Mouse (Mus musculus) heart, postnatal 0 days (tissue): Measurements from ENCODE around the gene Nxph4. TPM values are rescaled to one million over a fixed set of nuclear protein-coding genes. Genes with fewer than 3 reads are reported as not detected.

ENCODE experiments used
- ATAC-seq: fragments of 200-750 bp; cut with Nextera tagmentation; 2 replicates; pipeline ENCODE4 v1.8.0; 2017; ENCODE audit warnings: low read depth, moderate number of reproducible peaks, moderate library complexity; ENCODE audit not compliant: insufficient read depth
- DNase-seq: peaks from one replicate; pipeline ENCODE4 v3.0.0-alpha.2; 2016; ENCODE audit warnings: low spot score
- H3K27ac ChIP-seq: fragments of 300-500 bp; sonication (generic); 2 replicates; pipeline ENCODE4 v1.5.1; 2014; ENCODE audit warnings: low read depth, mild to moderate bottlenecking
- H3K27me3 ChIP-seq: fragments of 300-500 bp; sonication (generic); 2 replicates; pipeline ENCODE4 v1.6.1; 2014; ENCODE audit warnings: low read length, mixed read lengths; ENCODE audit not compliant: control insufficient read depth, insufficient read depth
- H3K36me3 ChIP-seq: fragments of 300-500 bp; sonication (generic); replicated peaks from 2 replicates; pipeline ENCODE4 v1.6.1; 2014; ENCODE audit warnings: low read length, mixed read lengths; ENCODE audit not compliant: control insufficient read depth, insufficient read depth
- H3K4me1 ChIP-seq: fragments of 300-500 bp; sonication (generic); 2 replicates; pipeline ENCODE4 v1.6.1; 2014; ENCODE audit warnings: antibody characterized with exemption; ENCODE audit not compliant: control insufficient read depth, insufficient read depth
- H3K4me2 ChIP-seq: fragments of 300-500 bp; sonication (generic); 2 replicates; pipeline ENCODE4 v1.6.1; 2014; ENCODE audit warnings: low read depth, mild to moderate bottlenecking, low read length, moderate library complexity
- H3K4me3 ChIP-seq: fragments of 300-500 bp; sonication (generic); 2 replicates; pipeline ENCODE4 v1.5.1; 2014; ENCODE audit warnings: low read depth, low read length
- H3K9ac ChIP-seq: fragments of 300-500 bp; sonication (generic); replicated peaks from 2 replicates; pipeline ENCODE4 v1.6.1; 2014; ENCODE audit warnings: low read depth, low read length, mixed read lengths
- H3K9me3 ChIP-seq: fragments of 300-500 bp; sonication (generic); replicated peaks from 2 replicates; pipeline ENCODE4 v1.6.1; 2016; ENCODE audit warnings: low read length; ENCODE audit not compliant: control insufficient read depth
- CTCF ChIP-seq: IDR thresholded peaks from 2 replicates; pipeline ENCODE4 v1.5.1; 2016; ENCODE audit warnings: antibody characterized with exemption, control low read depth, low read depth
- EP300 ChIP-seq: IDR thresholded peaks from 2 replicates; pipeline ENCODE4 v1.6.1; 2016; ENCODE audit warnings: antibody characterized with exemption, low read depth
- WGBS: fragments of 180-500 bp; shearing (Covaris S2); extraction: QIAGEN DNeasy Blood & Tissue Kit; methylation state at CpG from one replicate; pipeline ENCODE4 v1.1.7; 2014; 5-methylcytosine and 5-hydroxymethylcytosine counted together
- polyA plus RNA-seq: library from polyadenylated mRNA; unstranded; fragments of >200 nt; fragmentation: Nextera tagmentation; extraction: Ambion mirVana; gene quantifications from 2 replicates; pipeline ENCODE4 v1.2.1, GENCODE M21; 2015
- total RNA-seq: library from RNA; depleted of rRNA; stranded (reverse); fragments of >200 nt; gene quantifications from 2 replicates; pipeline ENCODE4 v1.2.3, GENCODE M21; 2014; ENCODE audit warnings: low replicate concordance

The Nxph4 gene
- total and polyA plus RNA-seq, 2 experiments from 2014 or later, result 0.41 TPM; not detected in 1

GRCm38 (mm10) chr10:127496156-127496555 is 38.2 kb downstream of the Nxph4 start:
- Histone ChIP-seq H3K4me1 (no peaks in the 10 kb centered on the region), H3K36me3 (peaks cover 85% of the 10 kb centered on the region), H3K9ac (no peak overlapping the region), H3K4me3 (no peak overlapping the region), H3K27ac (no peak overlapping the region), H3K9me3 (no peaks in the 10 kb centered on the region), H3K4me2 (no peak overlapping the region), H3K27me3 (no peaks in the 10 kb centered on the region)
- no peak for ATAC-seq
- WGBS, result 92% methylated on average over 3 of the region's 3 CpGs
- TF ChIP-seq EP300 (no peak), CTCF (no peak)
- DNase-seq, result no peak

GRCm38 (mm10) chr10:127492118-127492517 is 42.2 kb downstream of the Nxph4 start:
- Histone ChIP-seq H3K27ac (no peak overlapping the region), H3K4me2 (no peak overlapping the region), H3K9me3 (no peaks in the 10 kb centered on the region), H3K36me3 (peaks cover 89% of the 10 kb centered on the region), H3K9ac (no peak overlapping the region), H3K4me3 (no peak overlapping the region), H3K4me1 (no peaks in the 10 kb centered on the region), H3K27me3 (no peaks in the 10 kb centered on the region)
- 61% methylated on average over 3 of the region's 3 CpGs for WGBS
- no peak for TF ChIP-seq CTCF
- TF ChIP-seq EP300, result no peak
- no peak for DNase-seq
- ATAC-seq, result no peak

GRCm38 (mm10) chr10:127491128-127491512 is 43.2 kb downstream of the Nxph4 start:
- no peak overlapping the region for H3K4me2 ChIP-seq
- no peaks in the 10 kb centered on the region for H3K27me3 ChIP-seq
- H3K27ac ChIP-seq, result no peak overlapping the region
- no peak for TF ChIP-seq EP300
- TF ChIP-seq CTCF, result no peak
- no peaks in the 10 kb centered on the region for H3K4me1 ChIP-seq
- ATAC-seq, result no peak
- DNase-seq, result no peak
- WGBS, result 87% methylated on average over 8 of the region's 8 CpGs
- H3K9ac ChIP-seq, result no peak overlapping the region
- H3K36me3 ChIP-seq, result peaks cover 85% of the 10 kb centered on the region
- H3K9me3 ChIP-seq, result no peaks in the 10 kb centered on the region
- no peak overlapping the region for H3K4me3 ChIP-seq

- ATAC-seq, result no peak
- Histone ChIP-seq H3K9me3 (no peaks in the 10 kb centered on the region), H3K27me3 (no peaks in the 10 kb centered on the region), H3K4me1 (no peaks in the 10 kb centered on the region), H3K36me3 (peaks cover 83% of the 10 kb centered on the region), H3K27ac (no peak overlapping the region), H3K4me3 (no peak overlapping the region), H3K9ac (no peak overlapping the region), H3K4me2 (no peak overlapping the region)
- 89% methylated on average over 18 of the region's 18 CpGs for WGBS
- DNase-seq, result no peak
- TF ChIP-seq CTCF (no peak), EP300 (no peak)
Measured at GRCm38 (mm10) chr10:127490160-127491127, 43.9 kb downstream of the Nxph4 start.

GRCm38 (mm10) chr10:127488856-127489255 is 45.5 kb downstream of the Nxph4 start:
- Histone ChIP-seq H3K4me1 (no peaks in the 10 kb centered on the region), H3K36me3 (peaks cover 85% of the 10 kb centered on the region), H3K4me2 (no peak overlapping the region), H3K4me3 (no peak overlapping the region), H3K27me3 (no peaks in the 10 kb centered on the region), H3K9me3 (no peaks in the 10 kb centered on the region), H3K27ac (no peak overlapping the region), H3K9ac (no peak overlapping the region)
- DNase-seq (no peak), ATAC-seq (no peak)
- WGBS, result 80% methylated on average over 7 of the region's 7 CpGs
- no peak for TF ChIP-seq EP300
- no peak for TF ChIP-seq CTCF

GRCm38 (mm10) chr10:127485235-127485634 is 49.1 kb downstream of the Nxph4 start:
- Histone ChIP-seq H3K4me2 (no peak overlapping the region), H3K4me3 (no peak overlapping the region), H3K27ac (no peak overlapping the region), H3K4me1 (no peaks in the 10 kb centered on the region), H3K9ac (no peak overlapping the region), H3K9me3 (no peaks in the 10 kb centered on the region), H3K36me3 (peaks cover 70% of the 10 kb centered on the region), H3K27me3 (no peaks in the 10 kb centered on the region)
- 76% methylated on average over 10 of the region's 10 CpGs for WGBS
- no peak for TF ChIP-seq EP300
- no peak for TF ChIP-seq CTCF
- DNase-seq (no peak), ATAC-seq (no peak)
